Mouse (Mus musculus) adrenal gland, adult 8-10 months (tissue): ENCODE data around the gene Vmn1r129. TPM values are rescaled to one million over a fixed set of nuclear protein-coding genes. Genes with fewer than 3 reads are reported as not detected.
"Not testable (repeated sequence)": the region's sequence is repeated elsewhere in the genome, so short reads cannot be mapped to it uniquely, and the experiment has no call there.

Experiments used
- DNase-seq: peaks from one replicate; pipeline ENCODE4 v3.0.0; 2022
- total RNA-seq, 4 experiments: library from RNA; stranded (reverse); gene quantifications; 2 replicates each; pipeline ENCODE4 v1.2.4; 2022

Gene Vmn1r129
- not detected for total RNA-seq

DNA sequence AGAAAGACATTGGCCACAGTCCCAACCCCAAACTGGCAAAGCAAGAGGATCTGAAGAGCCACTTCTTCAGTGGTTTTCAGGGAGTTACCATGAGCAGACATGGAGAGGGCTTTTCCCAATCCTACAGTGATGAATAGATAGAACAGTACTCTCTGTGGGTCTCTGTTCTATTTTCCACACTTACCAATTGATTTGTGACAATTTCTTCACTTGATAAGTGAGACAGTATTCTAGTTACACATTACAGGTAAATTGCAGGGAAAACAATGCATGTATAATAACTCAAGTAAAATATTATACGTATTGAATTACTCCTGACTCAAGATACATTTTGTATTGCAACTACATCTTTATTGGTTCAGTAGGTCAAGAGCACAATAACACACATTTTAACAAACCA is at the start of gene Vmn1r129:
TSS of gene Vmn1r129 (minus strand) at position 101 of the 400 bp plus-strand sequence.
- DNase-seq: not testable (repeated sequence)

DNA sequence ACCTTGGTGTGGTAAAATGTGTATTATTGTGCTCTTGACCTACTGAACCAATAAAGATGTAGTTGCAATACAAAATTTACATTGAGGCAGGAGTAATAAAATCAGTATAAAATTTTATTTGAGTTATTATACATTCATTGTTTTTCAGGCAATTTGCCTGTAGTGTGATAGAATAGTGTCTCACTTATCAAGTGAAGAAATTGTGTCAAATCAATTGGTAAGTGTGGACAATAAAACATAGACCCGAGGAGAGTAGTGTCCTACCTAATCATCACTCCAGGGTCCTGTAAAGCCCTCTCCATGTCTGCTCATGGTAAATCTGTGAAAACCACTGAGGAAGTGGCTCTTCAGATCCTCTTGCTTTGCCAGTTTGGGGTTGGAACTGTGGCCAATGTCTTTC is 12.0 kb downstream of the Vmn1r129 start, which contains the start of gene Vmn1r128:
TSS of gene Vmn1r128 (plus strand) at position 301 of the 400 bp plus-strand sequence.
- DNase-seq: not testable (repeated sequence)

DNA sequence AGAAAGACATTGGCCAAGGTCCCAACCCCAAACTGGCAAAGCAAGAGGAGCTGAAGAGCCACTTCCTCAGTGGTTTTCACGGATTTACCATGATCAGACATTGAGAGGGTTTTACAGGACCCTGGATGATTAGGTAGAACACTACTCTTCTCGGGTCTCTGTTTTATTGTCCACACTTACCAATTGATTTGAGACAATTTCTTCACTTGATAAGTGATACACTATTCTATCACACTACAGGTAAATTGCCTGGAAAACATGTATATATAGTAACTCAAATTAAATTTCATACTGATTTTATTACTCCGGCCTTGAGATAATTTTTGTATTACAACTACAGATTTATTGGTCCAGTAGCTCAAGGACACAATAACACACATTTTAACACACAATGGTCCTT is 41.3 kb downstream of the Vmn1r129 start, which contains the start of gene Vmn1r127:
TSS of gene Vmn1r127 (minus strand) at position 101 of the 400 bp plus-strand sequence.
- not testable (repeated sequence) for DNase-seq

Other genes starting within 250 kb of the Vmn1r129 start
- not detected for gene Vmn1r122, start 227.2 kb downstream of the Vmn1r129 start, total RNA-seq
- not detected for gene Vmn1r123, start 199.1 kb downstream of the Vmn1r129 start, total RNA-seq
- not detected for gene Gm5157, start 170.9 kb downstream of the Vmn1r129 start, total RNA-seq
- not detected for gene Vmn1r124, start 100.7 kb downstream of the Vmn1r129 start, total RNA-seq
- not detected for gene Vmn1r125, start 89.1 kb downstream of the Vmn1r129 start, total RNA-seq
- gene Vmn1r126, start 59.8 kb downstream of the Vmn1r129 start, total RNA-seq: not detected
- not detected for gene Vmn1r127, start 41.4 kb downstream of the Vmn1r129 start, total RNA-seq
- gene Vmn1r128, start 11.9 kb downstream of the Vmn1r129 start, total RNA-seq: not detected
- not detected for gene Gm6882, start 71.5 kb upstream of the Vmn1r129 start, total RNA-seq
- not detected for gene Vmn1r130, start 150.5 kb upstream of the Vmn1r129 start, total RNA-seq
- gene Vmn1r131, start 184.8 kb upstream of the Vmn1r129 start, total RNA-seq: not detected